Mouse (Mus musculus) limb, embryonic 12.5 days (tissue): Measurements from ENCODE around the gene Stxbp6. TPM values are rescaled to one million over a fixed set of nuclear protein-coding genes. Genes with fewer than 3 reads are reported as not detected.

Experiments
- ATAC-seq: fragments of 200-750 bp; cut with Nextera tagmentation; 2 replicates; pipeline ENCODE4 v1.8.0; 2017; ENCODE audit warnings: low read depth, moderate TSS enrichment; ENCODE audit not compliant: insufficient number of reproducible peaks, insufficient read depth, low FRiP score, low TSS enrichment
- H3K27ac ChIP-seq: fragments of 300-500 bp; sonication (generic); 2 replicates; pipeline ENCODE4 v1.5.1; 2016; ENCODE audit warnings: mild to moderate bottlenecking, moderate library complexity
- H3K27me3 ChIP-seq: fragments of 300-500 bp; sonication (generic); 2 replicates; pipeline ENCODE4 v1.6.1; 2016; ENCODE audit warnings: mild to moderate bottlenecking, moderate library complexity
- H3K36me3 ChIP-seq: fragments of 300-500 bp; sonication (generic); 2 replicates; pipeline ENCODE4 v1.6.1; 2016; ENCODE audit warnings: mild to moderate bottlenecking, moderate library complexity
- H3K4me1 ChIP-seq: fragments of 300-500 bp; sonication (generic); replicated peaks from 2 replicates; pipeline ENCODE4 v1.6.1; 2016
- H3K4me2 ChIP-seq: fragments of 300-500 bp; sonication (generic); 2 replicates; pipeline ENCODE4 v1.6.1; 2016; ENCODE audit warnings: mild to moderate bottlenecking, moderate library complexity
- H3K4me3 ChIP-seq: fragments of 300-500 bp; sonication (generic); replicated peaks from 2 replicates; pipeline ENCODE4 v1.5.1; 2016; ENCODE audit warnings: mild to moderate bottlenecking
- H3K9ac ChIP-seq: fragments of 300-500 bp; sonication (generic); replicated peaks from 2 replicates; pipeline ENCODE4 v1.6.1; 2016; ENCODE audit warnings: mild to moderate bottlenecking, moderate library complexity
- H3K9me3 ChIP-seq: fragments of 300-500 bp; sonication (generic); 2 replicates; pipeline ENCODE4 v1.6.1; 2016; ENCODE audit warnings: mild to moderate bottlenecking, moderate library complexity
- WGBS: fragments of 180-500 bp; shearing (Covaris S2); methylation state at CpG from one replicate; pipeline ENCODE4 v1.1.7; 2016; 5-methylcytosine and 5-hydroxymethylcytosine counted together
- polyA plus RNA-seq: library from polyadenylated mRNA; unstranded; fragments of >200 nt; fragmentation: Nextera tagmentation; extraction: Ambion mirVana; gene quantifications from 2 replicates; pipeline ENCODE4 v1.2.1, GENCODE M21; 2016

Gene Stxbp6
- polyA plus RNA-seq, 1 experiment from 2014 or later: 24.6 TPM

DNA sequence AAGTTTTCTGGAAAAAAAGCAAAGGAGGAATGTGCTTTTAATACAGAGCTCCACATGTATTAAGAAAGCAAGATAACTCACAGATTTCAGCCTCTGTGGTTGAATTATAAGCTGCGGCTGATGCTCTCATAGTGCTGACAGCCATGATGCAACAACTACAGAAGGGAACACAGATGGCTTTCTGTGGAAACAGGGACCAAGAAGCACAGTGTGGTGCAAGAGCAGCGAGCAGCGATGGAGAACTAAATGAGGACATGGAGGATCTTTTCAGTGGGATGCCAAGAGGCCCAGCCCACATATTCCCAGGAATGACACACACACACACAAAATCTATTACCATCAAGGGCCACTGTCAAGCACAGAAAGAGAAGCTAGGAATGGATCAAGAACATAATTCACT lies 81.1 kb downstream of the Stxbp6 start:
- Histone ChIP-seq H3K9me3 (no peaks in the 10 kb centered on the region), H3K27me3 (no peaks in the 10 kb centered on the region), H3K4me3 (no peak overlapping the region), H3K9ac (no peak overlapping the region), H3K4me1 (peaks cover 12% of the 10 kb centered on the region), H3K27ac (no peak overlapping the region), H3K4me2 (no peak overlapping the region), H3K36me3 (no peaks in the 10 kb centered on the region)
- WGBS: 94% methylated on average over 3 of the region's 3 CpGs
- ATAC-seq: no peak

GRCm38 (mm10) chr12:44992847-44993246 lies 81.7 kb downstream of the Stxbp6 start:
- H3K4me2 ChIP-seq: no peak overlapping the region
- H3K9ac ChIP-seq: no peak overlapping the region
- peaks cover 12% of the 10 kb centered on the region for H3K4me1 ChIP-seq
- no peak for ATAC-seq
- H3K27ac ChIP-seq: no peak overlapping the region
- no peak overlapping the region for H3K4me3 ChIP-seq
- no peaks in the 10 kb centered on the region for H3K36me3 ChIP-seq
- H3K9me3 ChIP-seq: no peaks in the 10 kb centered on the region
- H3K27me3 ChIP-seq: no peaks in the 10 kb centered on the region
- WGBS: 64% methylated on average over 4 of the region's 4 CpGs

GRCm38 (mm10) chr12:44990379-44990778 lies 84.1 kb downstream of the Stxbp6 start:
- 55% methylated on average over 9 of the region's 9 CpGs for WGBS
- ATAC-seq: no peak

DNA sequence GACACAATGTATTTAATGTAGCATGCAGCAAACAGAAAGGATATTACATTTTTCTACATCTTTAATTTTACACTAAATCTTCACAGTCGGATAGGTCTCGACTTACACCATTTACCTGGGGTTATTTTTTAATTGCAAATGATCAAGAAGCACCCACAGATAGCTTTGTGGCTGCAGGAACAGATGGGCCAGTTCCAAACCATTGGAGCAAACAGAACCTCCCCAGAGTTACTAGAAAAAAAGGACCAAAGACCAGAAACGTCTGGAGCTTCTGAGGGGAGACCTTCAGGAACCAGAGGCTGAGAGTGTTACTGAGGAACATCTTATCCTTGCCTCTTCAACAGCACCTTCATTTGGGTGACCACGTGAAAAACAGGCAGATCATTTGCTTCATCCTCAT lies 85.5 kb downstream of the Stxbp6 start:
- Histone ChIP-seq H3K9me3 (no peaks in the 10 kb centered on the region), H3K9ac (no peak overlapping the region), H3K4me2 (no peak overlapping the region), H3K27ac (no peak overlapping the region), H3K27me3 (no peaks in the 10 kb centered on the region), H3K4me3 (no peak overlapping the region), H3K4me1 (peaks cover 12% of the 10 kb centered on the region), H3K36me3 (no peaks in the 10 kb centered on the region)
- no peak for ATAC-seq
- WGBS: 83% methylated on average over 4 of the region's 4 CpGs

More at GRCm38 (mm10) chr12:44990379-44990778, 84.1 kb downstream of the Stxbp6 start:
- H3K4me1 ChIP-seq: peaks cover 12% of the 10 kb centered on the region
- H3K27me3 ChIP-seq: no peaks in the 10 kb centered on the region
- H3K9me3 ChIP-seq: no peaks in the 10 kb centered on the region
- H3K36me3 ChIP-seq: no peaks in the 10 kb centered on the region
- no peak overlapping the region for H3K4me2 ChIP-seq
- no peak overlapping the region for H3K4me3 ChIP-seq
- H3K9ac ChIP-seq: no peak overlapping the region
- peak overlapping the region; percentile 59 for H3K27ac ChIP-seq

- Histone ChIP-seq H3K36me3 (no peaks in the 10 kb centered on the region), H3K4me3 (no peak overlapping the region), H3K9ac (no peak overlapping the region), H3K27me3 (no peaks in the 10 kb centered on the region), H3K9me3 (no peaks in the 10 kb centered on the region), H3K4me1 (peaks cover 12% of the 10 kb centered on the region), H3K27ac (no peak overlapping the region), H3K4me2 (no peak overlapping the region)
- 86% methylated on average over 1 of the region's 1 CpGs for WGBS
- no peak for ATAC-seq
These were observed 86.7 kb downstream of the Stxbp6 start for GRCm38 (mm10) chr12:44987762-44988161.

- no peak overlapping the region for H3K4me2 ChIP-seq
- no peaks in the 10 kb centered on the region for H3K36me3 ChIP-seq
- no peaks in the 10 kb centered on the region for H3K4me1 ChIP-seq
- no peaks in the 10 kb centered on the region for H3K9me3 ChIP-seq
- no peak for ATAC-seq
- H3K27ac ChIP-seq: no peak overlapping the region
- WGBS: 77% methylated on average over 5 of the region's 5 CpGs
- H3K9ac ChIP-seq: no peak overlapping the region
- H3K4me3 ChIP-seq: no peak overlapping the region
- H3K27me3 ChIP-seq: no peaks in the 10 kb centered on the region
These were observed 95.1 kb downstream of the Stxbp6 start for GRCm38 (mm10) chr12:44979316-44979848.

- Histone ChIP-seq H3K9me3 (no peaks in the 10 kb centered on the region), H3K27ac (no peak overlapping the region), H3K36me3 (no peaks in the 10 kb centered on the region), H3K4me1 (no peaks in the 10 kb centered on the region), H3K9ac (no peak overlapping the region), H3K4me2 (no peak overlapping the region), H3K4me3 (no peak overlapping the region), H3K27me3 (no peaks in the 10 kb centered on the region)
- ATAC-seq: no peak
- 84% methylated on average over 3 of the region's 3 CpGs for WGBS
These were observed 99.2 kb downstream of the Stxbp6 start for GRCm38 (mm10) chr12:44975266-44975665.

DNA sequence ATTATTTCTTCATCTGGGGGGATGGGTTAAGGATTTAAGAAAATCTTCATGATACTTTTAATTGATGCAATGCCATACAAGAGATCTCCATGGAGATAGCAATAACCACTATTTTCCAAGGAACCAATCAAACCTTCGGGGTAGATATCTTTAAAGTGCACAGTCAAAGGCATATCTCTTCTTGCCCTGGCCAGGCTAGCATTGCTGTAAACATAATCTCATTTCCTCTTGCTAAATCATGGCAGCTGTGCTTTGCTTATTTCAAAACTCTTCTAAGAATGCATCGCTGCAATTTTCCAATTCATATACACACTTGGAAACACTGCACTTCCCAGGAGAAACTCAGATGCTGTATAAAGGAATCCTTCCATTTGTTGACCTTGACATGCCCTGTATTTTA lies 103.0 kb downstream of the Stxbp6 start:
- Histone ChIP-seq H3K27me3 (no peaks in the 10 kb centered on the region), H3K36me3 (no peaks in the 10 kb centered on the region), H3K9me3 (no peaks in the 10 kb centered on the region), H3K27ac (no peak overlapping the region), H3K4me2 (no peak overlapping the region), H3K4me1 (no peaks in the 10 kb centered on the region), H3K4me3 (no peak overlapping the region), H3K9ac (no peak overlapping the region)
- 82% methylated on average over 2 of the region's 2 CpGs for WGBS
- no peak for ATAC-seq

- no peaks in the 10 kb centered on the region for H3K4me1 ChIP-seq
- no peaks in the 10 kb centered on the region for H3K9me3 ChIP-seq
- H3K9ac ChIP-seq: no peak overlapping the region
- H3K27ac ChIP-seq: no peak overlapping the region
- no peak for ATAC-seq
- no peaks in the 10 kb centered on the region for H3K27me3 ChIP-seq
- no peaks in the 10 kb centered on the region for H3K36me3 ChIP-seq
- WGBS: 74% methylated on average over 1 of the region's 1 CpGs
- no peak overlapping the region for H3K4me3 ChIP-seq
- no peak overlapping the region for H3K4me2 ChIP-seq
These were observed 107.1 kb downstream of the Stxbp6 start for GRCm38 (mm10) chr12:44967448-44967847.

- 93% methylated on average over 3 of the region's 3 CpGs for WGBS
- H3K27me3 ChIP-seq: no peaks in the 10 kb centered on the region
- ATAC-seq: no peak
- H3K9ac ChIP-seq: no peak overlapping the region
- no peak overlapping the region for H3K4me2 ChIP-seq
- no peak overlapping the region for H3K27ac ChIP-seq
- H3K4me1 ChIP-seq: no peaks in the 10 kb centered on the region
- H3K9me3 ChIP-seq: no peaks in the 10 kb centered on the region
- no peaks in the 10 kb centered on the region for H3K36me3 ChIP-seq
- H3K4me3 ChIP-seq: no peak overlapping the region
These were observed 117.0 kb downstream of the Stxbp6 start for GRCm38 (mm10) chr12:44957474-44957873.

DNA sequence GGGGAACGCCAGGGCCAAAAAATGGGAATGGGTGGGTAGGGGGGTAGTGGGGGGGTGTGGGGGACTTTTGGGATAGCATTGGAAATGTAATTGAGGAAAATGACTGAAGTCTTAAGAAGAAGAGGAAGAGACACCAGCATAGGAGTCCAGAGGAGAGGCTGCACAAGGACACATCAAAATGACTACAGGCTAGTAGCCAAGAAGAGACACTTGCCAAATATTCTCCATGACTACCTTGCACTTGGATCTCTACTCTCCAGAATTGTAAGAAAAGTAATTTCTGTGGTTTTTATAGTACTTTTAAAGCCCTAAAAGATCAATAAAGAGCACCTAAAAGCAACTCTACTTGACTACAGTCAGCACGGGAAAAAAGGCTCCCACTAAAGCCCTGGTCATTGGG lies 121.4 kb downstream of the Stxbp6 start:
- H3K36me3 ChIP-seq: no peaks in the 10 kb centered on the region
- no peaks in the 10 kb centered on the region for H3K4me1 ChIP-seq
- no peak for ATAC-seq
- 94% methylated on average over 2 of the region's 2 CpGs for WGBS
- H3K27me3 ChIP-seq: no peaks in the 10 kb centered on the region
- H3K4me2 ChIP-seq: no peak overlapping the region
- H3K27ac ChIP-seq: no peak overlapping the region
- H3K9ac ChIP-seq: no peak overlapping the region
- H3K4me3 ChIP-seq: no peak overlapping the region
- no peaks in the 10 kb centered on the region for H3K9me3 ChIP-seq

- Histone ChIP-seq H3K4me1 (no peaks in the 10 kb centered on the region), H3K9me3 (no peaks in the 10 kb centered on the region), H3K27ac (no peak overlapping the region), H3K9ac (no peak overlapping the region), H3K4me2 (no peak overlapping the region), H3K27me3 (no peaks in the 10 kb centered on the region), H3K36me3 (no peaks in the 10 kb centered on the region), H3K4me3 (no peak overlapping the region)
- WGBS: 95% methylated on average over 3 of the region's 3 CpGs
- ATAC-seq: no peak
These were observed 122.4 kb downstream of the Stxbp6 start for GRCm38 (mm10) chr12:44952072-44952471.
